Mouse (Mus musculus): ENCODE data around the gene Gm10663.

- TF ChIP-seq CTCF (IDR thresholded peaks at IDR 0.05; ENCODE audit: insufficient read depth, low read length) (no peak), POLR2A (IDR thresholded peaks at IDR 0.05; ENCODE audit: borderline replicate concordance, extremely low read depth, low read depth, low read length) (no peak)
Measured at GRCm38 (mm10) chr8:65103632-65104031, 28.8 kb downstream of the Gm10663 start.
